Mouse (Mus musculus): Measurements from ENCODE around the gene Nr2e3. TPM values are rescaled to one million over a fixed set of nuclear protein-coding genes. Genes with fewer than 3 reads are reported as not detected.

Nr2e3 gene
- not detected in 2 replicates for polyA plus RNA-seq (2012)

- TF ChIP-seq GATA1 (IDR thresholded peaks at IDR 0.05; ENCODE audit: low read length), result no peak
Measured at GRCm38 (mm10) chr9:59960559-59960958, at the start of gene Nr2e3. Nr2e3 (minus strand) TSS chr9:59960659.

GRCm38 (mm10) chr9:60008936-60009335, 48.5 kb upstream of the Nr2e3 start:
- no peak for TF ChIP-seq GATA1 (IDR thresholded peaks at IDR 0.05; ENCODE audit: low read length)

- TF ChIP-seq GATA1 (IDR thresholded peaks at IDR 0.05; ENCODE audit: low read length), result no peak
Measured at GRCm38 (mm10) chr9:60002323-60002722, 41.9 kb upstream of the Nr2e3 start.

DNA sequence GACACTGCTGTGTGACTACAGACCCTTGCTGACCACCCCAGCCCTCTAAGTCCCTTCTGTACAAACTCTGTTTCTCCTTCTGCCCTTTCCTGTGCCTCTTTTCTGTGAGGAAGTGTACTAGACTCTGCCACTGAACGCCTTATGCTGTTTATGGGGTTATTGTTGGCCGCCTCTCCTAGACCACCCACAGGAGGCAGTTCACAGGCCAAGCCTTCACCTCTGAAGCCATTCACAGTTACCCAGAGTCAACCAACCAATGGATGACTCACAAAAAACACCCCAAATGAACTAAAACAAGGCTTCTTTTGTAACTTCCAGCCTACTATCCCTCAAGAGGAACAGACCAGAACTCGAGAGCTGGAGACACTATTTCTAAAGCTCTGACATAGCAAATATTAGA, 41.0 kb upstream of the Nr2e3 start:
- no peak for TF ChIP-seq GATA1 (IDR thresholded peaks at IDR 0.05; ENCODE audit: low read length)

- TF ChIP-seq GATA1 (IDR thresholded peaks at IDR 0.05; ENCODE audit: low read length), result no peak
Measured at GRCm38 (mm10) chr9:59997725-59998124, 37.3 kb upstream of the Nr2e3 start.

GRCm38 (mm10) chr9:59991407-59991806, 30.9 kb upstream of the Nr2e3 start:
- TF ChIP-seq GATA1 (IDR thresholded peaks at IDR 0.05; ENCODE audit: low read length), result no peak

DNA sequence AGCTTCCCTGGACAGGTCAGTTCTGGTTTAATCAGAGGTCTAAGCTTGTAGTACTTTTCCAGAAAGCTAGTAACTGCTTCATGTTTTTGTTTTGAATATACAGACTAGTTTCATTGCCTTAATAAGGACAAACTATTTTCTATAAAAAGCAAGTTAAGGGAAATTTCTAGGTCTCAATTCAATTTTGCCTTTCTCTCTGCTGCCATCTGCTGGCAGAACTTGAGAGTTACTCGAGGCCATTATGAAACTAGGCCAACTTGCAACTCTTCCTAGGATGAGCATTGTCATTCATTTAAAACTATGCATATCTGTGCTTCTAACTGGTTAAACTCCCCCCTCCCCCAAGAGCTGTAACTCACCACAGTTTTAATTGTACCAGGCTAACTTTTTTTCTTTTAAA, 29.4 kb upstream of the Nr2e3 start:
- TF ChIP-seq GATA1 (IDR thresholded peaks at IDR 0.05; ENCODE audit: low read length), result no peak

DNA sequence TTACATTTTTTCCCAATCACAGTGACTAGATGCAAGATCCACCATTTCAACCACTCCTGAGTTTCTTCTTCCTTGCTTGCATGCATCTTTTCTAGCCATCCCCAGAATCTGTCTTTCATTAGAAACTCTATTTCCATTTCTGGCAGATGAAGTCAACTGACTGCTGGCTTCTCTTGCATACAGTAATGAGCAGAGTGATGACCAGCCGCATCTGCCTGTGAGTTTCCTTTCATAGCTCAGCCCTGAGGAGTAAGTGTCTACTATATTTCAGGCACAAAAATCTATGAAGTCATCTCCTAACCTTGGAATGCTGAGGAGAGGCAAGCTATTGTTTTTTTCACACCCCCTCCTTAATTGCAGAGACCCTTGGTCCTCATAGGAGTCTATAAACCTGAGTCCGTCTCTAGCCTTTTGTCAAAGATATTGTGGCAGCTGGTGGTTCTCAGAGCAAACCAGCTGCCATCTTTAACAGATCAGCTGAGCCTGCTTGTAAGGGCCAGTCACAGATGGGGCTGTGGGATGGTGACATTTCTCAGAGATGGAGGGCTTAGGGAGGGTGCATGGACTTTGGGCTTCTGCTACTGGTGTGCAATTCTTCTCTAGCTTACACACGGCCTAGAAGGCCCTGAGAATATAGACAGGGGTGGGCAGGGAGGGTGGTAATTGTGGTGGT, 25.6 kb upstream of the Nr2e3 start:
- no peak for TF ChIP-seq GATA1 (IDR thresholded peaks at IDR 0.05; ENCODE audit: low read length)

DNA sequence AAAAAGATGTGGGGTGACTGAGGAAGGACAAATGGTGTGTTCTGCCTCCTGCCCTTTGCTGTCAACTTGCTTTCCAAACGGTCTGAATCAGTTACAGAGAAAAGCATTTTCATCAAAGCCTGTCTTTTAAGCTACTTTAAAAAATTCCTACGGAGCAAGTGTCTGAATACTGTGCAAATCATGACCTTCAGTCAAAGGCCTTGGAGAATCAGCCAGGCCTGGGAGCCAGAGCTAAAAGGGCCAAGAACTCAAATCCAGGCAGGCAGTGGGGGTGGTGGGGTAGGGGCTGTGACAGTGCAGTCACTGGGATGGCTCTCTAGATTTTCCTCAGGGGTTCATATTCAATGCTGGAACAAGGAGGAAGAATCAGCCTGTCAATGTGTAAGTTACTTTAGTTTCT, 20.7 kb upstream of the Nr2e3 start:
- TF ChIP-seq GATA1 (IDR thresholded peaks at IDR 0.05; ENCODE audit: low read length), result no peak

- TF ChIP-seq GATA1 (IDR thresholded peaks at IDR 0.05; ENCODE audit: low read length), result no peak
Measured at GRCm38 (mm10) chr9:59971263-59971662, 10.8 kb upstream of the Nr2e3 start.

GRCm38 (mm10) chr9:59969383-59969782, 8.9 kb upstream of the Nr2e3 start:
- no peak for TF ChIP-seq GATA1 (IDR thresholded peaks at IDR 0.05; ENCODE audit: low read length)

GRCm38 (mm10) chr9:59965046-59965445, 4.6 kb upstream of the Nr2e3 start:
- no peak for TF ChIP-seq GATA1 (IDR thresholded peaks at IDR 0.05; ENCODE audit: low read length)

DNA sequence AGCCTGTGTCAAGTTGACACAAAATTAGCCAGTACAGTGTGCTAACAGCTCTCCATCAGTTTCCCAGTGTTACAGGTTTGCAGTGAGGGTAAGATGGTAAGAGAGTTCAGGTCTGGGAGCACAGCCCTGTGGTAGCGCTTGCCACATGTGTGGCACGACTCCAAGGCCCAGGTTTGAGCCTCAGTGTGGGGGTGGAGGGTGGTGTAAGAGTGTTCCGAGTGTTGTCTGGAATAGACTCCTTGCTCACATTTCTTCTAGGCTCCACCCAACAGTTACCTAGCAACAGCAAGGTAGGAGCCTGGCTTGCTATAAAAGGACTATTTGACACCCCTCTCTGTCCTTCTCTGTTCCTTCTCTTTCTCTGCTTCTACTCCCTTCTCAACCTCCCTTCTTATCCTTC, 3.9 kb upstream of the Nr2e3 start:
- TF ChIP-seq GATA1 (IDR thresholded peaks at IDR 0.05; ENCODE audit: low read length), result no peak

- TF ChIP-seq GATA1 (IDR thresholded peaks at IDR 0.05; ENCODE audit: low read length), result no peak
Measured at GRCm38 (mm10) chr9:59961201-59961955, 919 bp upstream of the Nr2e3 start.

DNA sequence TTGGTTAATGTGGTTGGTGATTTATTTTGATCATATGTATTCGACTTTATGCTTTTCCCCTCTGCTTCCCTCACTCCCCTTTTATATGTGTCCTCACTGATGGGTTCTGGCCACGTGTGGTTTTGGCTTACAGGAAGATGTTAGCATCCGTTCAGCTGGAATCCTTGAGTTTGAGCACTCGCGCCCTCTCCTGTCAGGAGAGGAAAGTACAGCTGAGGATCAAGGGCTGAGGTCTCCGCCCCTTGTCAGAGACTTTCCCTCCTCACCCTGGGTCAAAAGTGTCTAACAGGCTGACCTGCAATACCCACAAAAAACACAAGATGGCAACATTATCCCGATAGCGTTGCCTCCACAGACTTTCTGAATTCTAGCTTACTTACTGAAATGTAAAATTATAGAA, 1.2 kb downstream of the Nr2e3 start:
- no peak for TF ChIP-seq GATA1 (IDR thresholded peaks at IDR 0.05; ENCODE audit: low read length)

DNA sequence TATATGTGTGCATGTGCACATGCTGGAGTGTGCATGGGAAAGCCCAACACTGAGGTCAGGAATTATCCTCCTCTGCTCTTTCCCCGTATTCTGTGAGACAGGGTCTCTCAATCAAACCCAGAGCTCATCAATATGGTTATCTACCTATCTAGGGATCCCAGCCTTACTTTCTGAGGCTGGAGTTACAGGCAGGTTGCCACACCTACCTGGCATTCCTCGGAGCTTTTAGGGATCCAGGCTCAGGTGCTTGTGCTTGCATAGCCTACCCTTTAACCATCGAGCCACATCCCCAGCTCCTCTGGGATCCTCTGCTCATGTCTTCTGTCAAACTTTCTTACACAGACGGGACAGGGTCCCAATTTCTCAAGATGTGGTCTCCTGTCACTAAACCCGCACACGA, 4.0 kb downstream of the Nr2e3 start:
- no peak for TF ChIP-seq GATA1 (IDR thresholded peaks at IDR 0.05; ENCODE audit: low read length)

DNA sequence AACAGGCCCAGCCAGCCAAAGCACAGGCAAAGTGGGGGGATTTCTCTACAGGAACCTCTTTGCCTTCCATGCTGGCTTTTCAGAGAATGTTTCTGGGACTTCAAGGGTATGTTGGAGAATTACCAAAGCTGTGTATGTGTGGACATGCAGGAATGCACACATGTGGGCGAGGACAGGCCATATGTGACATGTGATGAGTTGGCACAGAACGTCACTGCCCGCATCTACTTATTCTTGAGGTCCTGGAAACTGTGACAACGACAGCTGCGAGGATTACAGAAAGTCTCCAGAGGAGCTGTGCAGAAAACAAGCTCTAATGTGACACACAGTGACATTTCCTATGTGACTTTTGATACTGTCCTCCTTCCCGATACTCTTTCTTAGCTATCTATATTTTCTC, 4.8 kb downstream of the Nr2e3 start:
- no peak for TF ChIP-seq GATA1 (IDR thresholded peaks at IDR 0.05; ENCODE audit: low read length)
